Mouse (Mus musculus) splenic B cell, adult 2 months (primary cell): ENCODE measurements at regions not wholly inside any gene's neighbourhood (a gene's known extent, or its start where the extent isn't known, plus 50 kb on each side); places are given as distances from the start of the nearest gene placed in this dataset.
"Not testable (repeated sequence)": the region's sequence is repeated elsewhere in the genome, so short reads cannot be mapped to it uniquely, and the experiment has no call there.

ENCODE experiments used
- DNase-seq: peaks from one replicate; pipeline ENCODE4 v3.0.0-alpha.2; 2011; ENCODE audit warnings: low read depth, low spot score
- H3K27me3 ChIP-seq: 2 replicates; pipeline ENCODE4 v1.6.1; 2012; ENCODE audit warnings: mild to moderate bottlenecking, low read length, moderate library complexity, mixed read lengths; ENCODE audit not compliant: control insufficient read depth, poor library complexity, insufficient read depth, severe bottlenecking
- H3K36me3 ChIP-seq: 2 replicates; pipeline ENCODE4 v1.6.1; 2012; ENCODE audit warnings: mild to moderate bottlenecking, low read length, moderate library complexity, mixed read lengths; ENCODE audit not compliant: control insufficient read depth, poor library complexity, insufficient read depth, severe bottlenecking

- not testable (repeated sequence) for DNase-seq, H3K27me3 ChIP-seq
Measured at GRCm38 (mm10) chr12:80055894-80056293, 56.9 kb downstream of the Zfp36l1 start.

GRCm38 (mm10) chr12:80055394-80055793 is 57.4 kb downstream of the Zfp36l1 start:
- DNase-seq = no peak
- no peaks in the 10 kb centered on the region for H3K36me3 ChIP-seq
- no peaks in the 10 kb centered on the region for H3K27me3 ChIP-seq

More at GRCm38 (mm10) chr12:80055894-80056293, 56.9 kb downstream of the Zfp36l1 start:
- H3K36me3 ChIP-seq = not testable (repeated sequence)

GRCm38 (mm10) chr12:80054655-80055037 is 58.2 kb downstream of the Zfp36l1 start:
- no peak for DNase-seq
- Histone ChIP-seq H3K27me3 (no peaks in the 10 kb centered on the region), H3K36me3 (no peaks in the 10 kb centered on the region)

- Histone ChIP-seq H3K27me3 (no peaks in the 10 kb centered on the region), H3K36me3 (no peaks in the 10 kb centered on the region)
- peak; percentile 32 for DNase-seq
Measured at GRCm38 (mm10) chr12:80053902-80054654, 58.7 kb downstream of the Zfp36l1 start.

GRCm38 (mm10) chr12:80048215-80048979 is 64.4 kb downstream of the Zfp36l1 start:
- no peaks in the 10 kb centered on the region for H3K36me3 ChIP-seq
- no peaks in the 10 kb centered on the region for H3K27me3 ChIP-seq
- DNase-seq = no peak

GRCm38 (mm10) chr12:80046625-80047303 is 66.0 kb downstream of the Zfp36l1 start:
- H3K36me3 ChIP-seq = no peaks in the 10 kb centered on the region
- H3K27me3 ChIP-seq = no peaks in the 10 kb centered on the region
- DNase-seq = peak; percentile 23

GRCm38 (mm10) chr12:80041510-80042324 is 71.1 kb downstream of the Zfp36l1 start:
- peak; percentile 65 for DNase-seq
- Histone ChIP-seq H3K36me3 (no peaks in the 10 kb centered on the region), H3K27me3 (no peaks in the 10 kb centered on the region)

GRCm38 (mm10) chr12:80041012-80041411 is 71.8 kb downstream of the Zfp36l1 start:
- Histone ChIP-seq H3K27me3 (no peaks in the 10 kb centered on the region), H3K36me3 (no peaks in the 10 kb centered on the region)
- DNase-seq = no peak

- H3K27me3 ChIP-seq = no peaks in the 10 kb centered on the region
- no peak for DNase-seq
- H3K36me3 ChIP-seq = no peaks in the 10 kb centered on the region
Measured at GRCm38 (mm10) chr12:80040233-80040632, 72.6 kb downstream of the Zfp36l1 start.

- no peak for DNase-seq
- H3K36me3 ChIP-seq = no peaks in the 10 kb centered on the region
- no peaks in the 10 kb centered on the region for H3K27me3 ChIP-seq
Measured at GRCm38 (mm10) chr12:80039150-80039549, 73.7 kb downstream of the Zfp36l1 start.

GRCm38 (mm10) chr12:80035500-80036271 is 77.1 kb downstream of the Zfp36l1 start:
- no peaks in the 10 kb centered on the region for H3K27me3 ChIP-seq
- H3K36me3 ChIP-seq = no peaks in the 10 kb centered on the region
- DNase-seq = no peak

GRCm38 (mm10) chr12:80034963-80035411 is 77.8 kb downstream of the Zfp36l1 start:
- Histone ChIP-seq H3K27me3 (no peaks in the 10 kb centered on the region), H3K36me3 (no peaks in the 10 kb centered on the region)
- DNase-seq = no peak

GRCm38 (mm10) chr12:80034100-80034499 is 78.7 kb downstream of the Zfp36l1 start:
- DNase-seq = no peak
- no peaks in the 10 kb centered on the region for H3K27me3 ChIP-seq
- H3K36me3 ChIP-seq = no peaks in the 10 kb centered on the region

GRCm38 (mm10) chr12:80032520-80032919 is 80.3 kb downstream of the Zfp36l1 start:
- no peak for DNase-seq
- no peaks in the 10 kb centered on the region for H3K27me3 ChIP-seq
- H3K36me3 ChIP-seq = no peaks in the 10 kb centered on the region
